Mouse (Mus musculus) T-helper 17 cell (primary cell): ENCODE measurements around the gene Fam19a3.

Experiments used
- in situ Hi-C, 2 experiments: fragments of 300-600 bp; cut with MboI, MseI; formaldehyde crosslinking; loops; 1 replicate in 1 of 2; 2 replicates in 1 of 2; pipeline ENCODE4 v1.15.1; 2025; ENCODE audit warnings: high pct_unique_total_duplicates in 2 of 2

The Fam19a3 gene

GRCm38 (mm10) chr3:104781471-104781903, at the start of gene Fam19a3:
TSS of gene Fam19a3 (minus strand) at chr3:104781840.
- in situ Hi-C loops, result loop anchor here (5.0 to 10.0 kb wide), 4 partner anchors 76 to 281 kb away; partner anchors contain the start of genes Cttnbp2nl (in 1 of the 2) and Wnt2b (in 1 of the 2)

DNA sequence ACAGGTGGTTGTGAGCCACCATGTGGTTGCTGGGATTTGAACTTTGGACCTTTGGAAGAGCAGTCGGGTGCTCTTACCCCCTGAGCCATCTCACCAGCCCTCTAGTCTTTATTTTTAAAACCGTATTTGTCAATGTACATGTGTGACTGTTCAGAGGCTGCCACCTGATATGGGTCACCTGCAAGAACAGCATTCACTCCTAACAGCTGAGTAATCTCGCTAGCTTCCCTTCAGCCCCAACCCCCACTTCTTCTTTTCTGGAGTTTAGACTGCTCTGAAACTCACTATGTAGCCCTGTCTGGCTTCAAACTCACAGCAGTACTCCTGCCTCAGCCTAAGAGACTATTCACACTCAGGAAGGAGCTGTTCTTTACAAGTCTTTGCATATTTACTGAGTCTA, 40.8 kb upstream of the Fam19a3 start:
- in situ Hi-C loops, result loop anchor here (5.0 kb wide), 1 partner anchor 635 kb away; no protein-coding TSS in a partner anchor

- in situ Hi-C loops, result loop anchor here (5.0 kb wide), 1 partner anchor 637 kb away; no protein-coding TSS in a partner anchor
These were observed 38.8 kb upstream of the Fam19a3 start for GRCm38 (mm10) chr3:104820426-104820825.

- in situ Hi-C loops, result loop anchor here in 1 of 2 experiments (10.0 kb wide), 1 partner anchor 1724 kb away; no protein-coding TSS in a partner anchor
These were observed 37.1 kb upstream of the Fam19a3 start for GRCm38 (mm10) chr3:104818749-104819134.

- in situ Hi-C loops, result loop anchor here in 1 of 2 experiments (10.0 kb wide), 1 partner anchor 1723 kb away; no protein-coding TSS in a partner anchor
These were observed 36.5 kb upstream of the Fam19a3 start, which contains the start of gene Mov10 for GRCm38 (mm10) chr3:104817991-104818748. TSS of gene Mov10 (minus strand) at chr3:104818563.

DNA sequence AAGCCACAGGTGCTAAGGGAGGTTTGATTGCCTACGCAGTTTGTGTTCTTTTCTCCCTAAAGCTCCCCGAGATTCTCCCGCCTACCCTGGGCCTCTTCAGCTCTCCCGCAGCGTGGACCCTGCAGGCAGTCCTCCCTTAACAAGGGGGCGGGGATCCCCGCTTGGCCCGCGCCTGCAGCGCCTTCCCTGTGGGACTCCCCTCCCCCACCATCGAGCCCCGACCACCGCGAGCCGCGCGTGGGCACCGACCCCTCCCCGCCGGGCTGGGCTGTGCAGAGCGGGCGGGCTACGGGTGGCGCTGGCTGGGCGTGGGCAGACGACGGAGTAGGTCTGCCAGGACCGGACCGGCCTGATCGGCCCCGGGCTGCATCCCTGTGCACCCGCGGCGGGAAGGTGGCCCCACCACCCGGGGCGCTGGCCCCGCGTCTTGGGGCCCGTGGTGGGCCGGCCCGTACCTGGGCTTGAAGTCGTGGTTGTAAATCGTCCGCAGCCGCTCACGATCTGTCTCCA, 35.9 kb upstream of the Fam19a3 start:
- in situ Hi-C loops, result loop anchor here in 1 of 2 experiments (10.0 kb wide), 1 partner anchor 1723 kb away; no protein-coding TSS in a partner anchor

GRCm38 (mm10) chr3:104816130-104816529, 34.5 kb upstream of the Fam19a3 start:
- in situ Hi-C loops, result loop anchor here in 1 of 2 experiments (10.0 kb wide), 1 partner anchor 1721 kb away; no protein-coding TSS in a partner anchor

DNA sequence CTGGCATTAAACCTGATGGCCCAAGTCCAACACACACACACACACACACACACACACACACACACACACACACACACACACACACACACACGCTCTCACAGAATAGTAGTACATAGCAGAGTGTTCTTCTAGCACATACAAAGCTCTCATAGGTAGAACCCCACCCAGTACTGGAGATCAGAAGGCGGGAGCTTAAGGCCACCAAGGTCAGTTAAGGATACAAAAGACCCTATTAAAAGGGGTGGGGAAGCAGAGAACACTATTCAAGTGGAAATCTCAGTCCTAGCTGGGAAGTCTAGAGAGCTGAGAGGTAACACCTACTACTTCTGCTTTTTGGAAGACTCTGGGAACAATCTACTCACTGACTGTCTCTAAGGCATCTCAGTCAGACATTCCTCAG, 33.7 kb upstream of the Fam19a3 start:
- in situ Hi-C loops, result loop anchor here in 1 of 2 experiments (10.0 kb wide), 1 partner anchor 1721 kb away; no protein-coding TSS in a partner anchor

DNA sequence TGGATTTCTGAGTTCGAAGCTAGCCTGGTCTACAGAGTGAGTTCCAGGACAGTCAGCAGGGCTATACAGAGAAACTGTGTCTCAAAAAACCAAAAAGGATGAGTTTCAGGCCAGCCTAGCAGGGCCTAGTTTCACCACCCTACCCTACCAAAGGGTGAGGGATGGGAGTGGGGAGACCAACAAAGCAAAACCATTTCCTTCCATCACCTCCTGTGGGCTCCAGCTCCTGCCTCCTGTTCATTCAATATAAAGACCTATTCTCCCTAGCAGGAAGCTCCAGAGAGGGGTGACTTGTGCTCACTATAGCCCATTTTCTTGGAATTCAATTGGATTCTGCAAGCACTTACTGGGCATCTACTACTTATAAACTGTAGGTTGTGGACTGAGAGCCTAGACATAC, 33.1 kb upstream of the Fam19a3 start:
- in situ Hi-C loops, result loop anchor here in 1 of 2 experiments (10.0 kb wide), 1 partner anchor 1720 kb away; no protein-coding TSS in a partner anchor

DNA sequence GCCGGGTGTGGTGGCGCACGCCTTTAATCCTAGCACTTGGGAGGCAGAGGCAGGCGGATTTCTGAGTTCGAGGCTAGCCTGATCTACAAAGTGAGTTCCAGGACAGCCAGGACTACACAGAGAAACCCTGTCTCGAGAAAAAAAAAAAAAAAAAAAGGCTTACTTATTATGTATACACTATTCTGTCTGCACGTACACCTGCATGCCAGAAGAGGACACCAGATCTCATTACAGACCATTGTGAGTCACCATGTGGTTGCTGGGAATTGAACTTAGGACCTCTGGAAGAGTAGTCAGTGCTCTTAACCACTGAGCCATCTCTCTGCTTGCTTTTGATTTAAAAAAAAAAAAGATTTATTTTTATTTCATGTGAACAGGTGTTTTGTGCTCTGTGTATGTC, 31.6 kb upstream of the Fam19a3 start:
- in situ Hi-C loops, result loop anchor here in 1 of 2 experiments (10.0 kb wide), 1 partner anchor 1718 kb away; no protein-coding TSS in a partner anchor

DNA sequence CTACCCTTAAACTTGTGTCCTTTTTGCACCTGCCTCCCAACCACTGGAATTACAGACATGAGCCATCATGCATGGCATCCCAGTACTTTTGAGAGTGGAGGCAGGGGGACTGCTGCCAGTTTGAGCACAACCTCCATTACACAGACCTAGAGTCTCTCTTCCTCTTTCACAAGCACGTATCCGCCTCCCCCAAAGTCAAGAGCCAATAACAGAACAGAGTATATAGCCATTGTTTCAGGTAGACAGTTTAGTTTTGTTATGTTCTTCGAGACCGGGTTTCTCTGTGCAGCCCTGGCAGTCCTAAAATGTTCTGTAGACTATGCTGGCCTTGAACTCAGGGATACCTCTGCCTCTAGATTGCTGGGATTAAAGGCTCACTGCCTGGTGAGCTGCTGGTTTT, 30.6 kb upstream of the Fam19a3 start:
- in situ Hi-C loops, result loop anchor here in 1 of 2 experiments (10.0 kb wide), 1 partner anchor 1717 kb away; no protein-coding TSS in a partner anchor

DNA sequence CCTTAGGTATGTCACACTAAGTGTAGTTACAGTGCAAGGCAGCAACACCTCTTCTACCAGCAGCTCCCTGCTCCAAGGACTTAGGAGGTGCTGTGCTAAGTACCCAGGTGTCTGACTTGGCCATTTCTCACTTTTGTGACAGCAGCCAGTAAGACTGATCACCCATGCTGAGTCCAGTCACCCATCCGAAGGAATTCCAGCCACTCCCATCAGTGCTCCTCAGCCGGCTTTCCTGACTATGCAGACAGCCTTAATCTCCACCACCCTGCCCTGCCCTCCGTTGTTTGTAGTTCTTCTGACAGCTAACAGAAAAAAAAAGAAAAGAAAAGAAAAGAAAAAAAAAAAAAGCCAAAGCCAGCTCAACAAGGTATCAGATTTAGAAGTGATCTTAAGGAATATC, 30.1 kb upstream of the Fam19a3 start:
- in situ Hi-C loops, result loop anchor here in 1 of 2 experiments (10.0 kb wide), 1 partner anchor 1717 kb away; no protein-coding TSS in a partner anchor

DNA sequence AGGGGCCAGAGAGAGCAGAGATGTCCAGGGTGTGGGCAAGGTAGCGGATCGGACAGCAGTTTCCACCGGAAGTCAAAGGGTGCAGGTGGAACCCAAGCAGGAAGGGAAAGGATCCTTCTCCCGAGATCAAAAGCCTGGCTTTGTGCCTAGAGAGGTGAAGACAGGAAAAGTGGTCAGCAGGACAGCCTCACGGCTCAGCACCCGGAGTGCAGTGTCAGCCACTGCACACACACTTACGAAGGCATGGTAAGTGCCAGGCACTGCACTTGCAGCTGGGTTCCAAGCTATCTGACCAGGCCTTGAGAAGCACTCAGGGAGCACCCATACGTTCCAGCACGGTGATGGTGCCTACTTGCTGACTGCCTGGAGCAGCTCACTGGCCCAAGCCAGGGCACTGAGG, 23.9 kb upstream of the Fam19a3 start:
- in situ Hi-C loops, result no loop called here

DNA sequence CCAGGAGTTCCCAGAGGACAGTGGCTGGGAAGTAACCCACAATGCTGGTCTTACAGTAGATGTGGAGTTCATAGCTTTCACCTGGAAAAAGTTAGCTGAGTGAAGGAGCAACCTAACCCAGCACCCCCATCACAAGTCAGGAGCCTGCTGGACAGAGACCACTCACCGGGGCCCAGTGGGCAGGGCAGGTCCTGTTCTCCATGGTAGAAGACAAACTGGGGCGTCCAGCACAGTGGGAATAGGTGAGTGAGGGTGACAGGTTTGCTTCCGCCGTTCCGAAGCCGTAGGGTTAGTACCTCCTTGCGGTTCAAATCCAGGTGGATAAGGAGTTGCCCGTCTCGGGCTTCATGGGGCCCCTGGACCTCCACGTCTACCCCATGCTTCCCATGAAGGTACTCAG, 22.7 kb upstream of the Fam19a3 start:
- in situ Hi-C loops, result no loop called here

- in situ Hi-C loops, result no loop called here
These were observed 19.8 kb upstream of the Fam19a3 start for GRCm38 (mm10) chr3:104801481-104801880.

GRCm38 (mm10) chr3:104800681-104801080, 19.0 kb upstream of the Fam19a3 start:
- in situ Hi-C loops, result no loop called here

DNA sequence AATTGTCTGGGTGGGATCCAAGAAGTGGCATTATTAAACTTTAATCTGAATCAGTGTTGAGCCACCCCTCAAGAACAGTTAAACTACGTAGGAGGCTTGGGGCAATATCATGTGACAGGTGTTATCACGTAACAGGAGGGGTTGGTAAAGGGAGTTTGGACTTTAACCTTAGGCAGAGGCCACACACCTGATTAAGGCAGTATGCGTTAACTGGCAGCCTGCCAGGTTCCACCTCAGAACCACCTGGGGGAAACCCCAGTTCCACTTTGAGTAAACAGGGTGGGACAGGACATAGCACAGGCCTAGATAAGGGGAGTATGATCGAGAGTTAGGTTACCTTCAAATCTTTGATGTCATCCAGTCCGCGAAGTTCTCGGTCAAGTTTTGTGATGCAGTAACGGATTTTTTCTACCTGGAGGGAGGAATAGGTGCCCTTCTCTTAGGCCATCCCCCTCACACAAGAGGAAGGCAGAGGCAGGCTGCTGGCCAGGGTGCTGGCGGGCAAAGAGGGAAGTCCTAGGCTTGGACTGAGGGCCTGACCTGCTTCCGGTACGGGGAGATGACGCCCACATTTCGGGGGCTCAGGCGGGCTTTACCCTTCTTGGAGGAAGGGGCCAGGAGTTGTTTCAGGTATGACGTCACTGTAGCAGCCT, 14.9 kb upstream of the Fam19a3 start:
- in situ Hi-C loops, result no loop called here

DNA sequence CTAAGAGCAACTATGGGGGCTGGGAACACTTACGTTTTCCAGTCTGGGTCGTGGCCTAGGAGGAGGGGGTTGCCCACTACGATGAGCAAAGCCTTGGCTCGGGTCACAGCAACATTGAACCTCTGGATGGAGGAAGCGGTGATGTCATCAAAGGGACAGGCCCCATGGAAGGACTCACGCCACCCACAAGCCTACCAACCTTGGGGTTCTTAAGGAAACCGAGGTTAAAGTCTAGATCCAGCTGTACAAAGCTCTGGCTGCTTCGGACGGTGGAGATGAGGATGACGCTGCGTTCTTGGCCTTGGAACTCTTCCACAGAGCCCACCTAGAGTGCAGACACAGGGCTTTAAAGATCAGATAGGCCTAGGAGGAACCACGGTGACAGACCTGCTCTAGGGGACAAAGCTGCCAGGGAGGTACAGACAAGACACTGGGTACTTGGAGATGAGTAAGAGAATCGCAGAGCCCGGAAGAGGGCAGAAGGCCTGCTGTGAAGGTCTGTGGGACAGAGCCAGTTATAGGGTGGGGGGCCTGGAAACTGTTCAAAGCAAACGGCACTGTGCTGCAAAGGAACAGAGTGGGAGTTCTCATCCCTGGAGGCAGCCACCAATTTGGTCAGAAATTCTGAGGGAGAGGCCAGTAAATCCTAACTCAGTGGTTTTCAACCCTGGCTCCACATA, 14.2 kb upstream of the Fam19a3 start:
- in situ Hi-C loops, result no loop called here

GRCm38 (mm10) chr3:104794953-104795470, 13.4 kb upstream of the Fam19a3 start:
- in situ Hi-C loops, result no loop called here

DNA sequence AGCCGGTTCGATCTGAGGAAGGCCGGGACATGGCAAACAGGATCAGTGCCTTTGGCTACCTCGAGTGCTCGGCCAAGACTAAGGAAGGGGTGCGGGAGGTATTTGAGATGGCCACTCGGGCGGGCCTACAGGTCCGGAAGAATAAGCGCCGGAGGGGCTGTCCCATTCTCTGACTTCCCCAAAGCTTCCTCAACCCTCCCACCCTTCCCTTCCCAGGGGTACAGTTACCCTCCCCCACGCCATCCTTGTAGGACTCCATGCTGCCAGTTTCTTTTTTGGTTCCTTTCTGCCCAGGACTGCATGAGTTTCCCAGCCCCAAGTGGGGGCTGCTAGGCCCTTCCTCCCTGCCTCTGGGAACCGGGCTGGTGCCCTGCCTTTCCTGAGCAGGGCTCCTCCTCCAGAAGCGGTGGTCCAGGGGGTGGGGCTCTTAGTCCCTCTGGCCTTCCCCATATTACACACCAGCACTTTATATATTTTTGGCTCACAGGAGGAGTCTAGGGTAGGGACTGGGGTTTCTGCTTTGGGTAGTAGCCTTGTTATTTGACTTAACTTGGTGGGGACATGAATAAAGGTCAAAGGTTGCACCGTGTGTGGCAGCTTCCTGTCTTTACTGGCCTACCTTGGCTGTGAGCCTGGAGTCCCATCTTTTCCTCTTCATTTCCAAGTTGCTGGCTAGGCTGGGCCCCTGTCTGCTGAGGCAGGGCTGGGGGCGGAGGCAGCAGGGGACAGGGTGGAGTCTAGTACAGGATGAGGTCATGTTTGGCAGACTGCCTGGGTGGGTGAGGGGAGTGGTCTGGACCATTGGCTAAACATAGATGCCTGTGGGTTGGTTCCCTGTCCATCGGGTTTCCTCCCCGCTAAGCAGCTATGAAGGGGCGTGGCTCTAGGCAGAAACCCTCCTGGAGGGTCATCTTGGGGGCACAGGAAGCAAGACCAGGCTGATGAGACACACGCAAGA, 12.5 kb upstream of the Fam19a3 start:
- in situ Hi-C loops, result no loop called here
